Mouse (Mus musculus) layer of hippocampus, adult 9-10 months (tissue): Measurements from ENCODE around the gene Tmem245.

Source experiments
- DNase-seq: peaks from one replicate; pipeline ENCODE4 v3.0.0; 2022; ENCODE audit warnings: low spot score

The Tmem245 gene

DNA sequence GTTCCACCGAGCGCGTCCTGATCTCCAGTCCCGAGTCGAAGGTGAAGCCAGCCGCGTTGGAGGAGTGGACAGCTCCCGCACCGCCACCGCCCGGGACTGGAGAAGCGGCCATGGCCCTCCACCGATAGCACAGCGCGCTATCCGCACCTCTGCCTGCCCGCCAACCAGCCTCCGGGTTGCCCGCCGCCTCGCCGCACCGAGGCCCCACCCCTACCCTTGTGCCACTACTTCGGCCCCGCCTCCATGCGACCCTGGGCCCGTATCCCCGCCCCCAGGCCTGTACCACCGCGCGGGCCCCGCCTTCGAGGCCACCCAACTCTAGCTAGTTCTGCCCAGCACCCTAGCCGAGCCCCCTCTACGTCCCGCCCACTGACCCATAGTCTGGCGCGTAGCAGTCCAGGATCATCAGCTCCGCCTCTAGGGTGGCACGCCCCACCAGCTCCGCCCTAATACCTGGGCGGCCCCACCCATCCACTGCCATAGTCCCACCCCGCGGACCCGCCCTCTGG lies 82.2 kb downstream of the Tmem245 start, which contains the start of gene Ctnnal1:
Gene Ctnnal1, minus strand, starts transcription at position 186 of the 509 bp plus-strand sequence.
- peak; percentile 75 for DNase-seq

- DNase-seq = no peak
Measured at GRCm38 (mm10) chr4:56864417-56865001, 82.7 kb downstream of the Tmem245 start.

GRCm38 (mm10) chr4:56864016-56864415 lies 83.2 kb downstream of the Tmem245 start:
- DNase-seq = no peak

GRCm38 (mm10) chr4:56861551-56861950 lies 85.7 kb downstream of the Tmem245 start:
- DNase-seq = no peak

DNA sequence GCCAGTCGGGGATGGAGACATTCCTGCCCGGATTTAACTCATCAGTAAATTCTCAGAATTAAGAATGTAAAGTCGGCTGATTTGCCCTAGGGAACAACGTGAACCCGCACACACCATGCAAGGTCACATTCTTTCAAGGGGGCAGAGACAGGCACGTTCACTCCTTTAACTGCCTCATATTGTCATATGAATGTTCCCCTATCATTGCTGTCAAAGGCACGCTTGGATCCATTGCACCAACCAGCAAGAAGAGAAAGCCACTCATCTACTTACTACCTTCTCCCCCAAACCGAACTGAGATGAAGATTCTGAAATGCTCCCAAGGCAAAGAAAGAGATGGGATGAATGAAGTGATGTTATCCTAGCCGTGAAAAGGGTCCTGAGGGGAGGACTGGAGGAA lies 88.5 kb downstream of the Tmem245 start:
- DNase-seq = no peak

DNA sequence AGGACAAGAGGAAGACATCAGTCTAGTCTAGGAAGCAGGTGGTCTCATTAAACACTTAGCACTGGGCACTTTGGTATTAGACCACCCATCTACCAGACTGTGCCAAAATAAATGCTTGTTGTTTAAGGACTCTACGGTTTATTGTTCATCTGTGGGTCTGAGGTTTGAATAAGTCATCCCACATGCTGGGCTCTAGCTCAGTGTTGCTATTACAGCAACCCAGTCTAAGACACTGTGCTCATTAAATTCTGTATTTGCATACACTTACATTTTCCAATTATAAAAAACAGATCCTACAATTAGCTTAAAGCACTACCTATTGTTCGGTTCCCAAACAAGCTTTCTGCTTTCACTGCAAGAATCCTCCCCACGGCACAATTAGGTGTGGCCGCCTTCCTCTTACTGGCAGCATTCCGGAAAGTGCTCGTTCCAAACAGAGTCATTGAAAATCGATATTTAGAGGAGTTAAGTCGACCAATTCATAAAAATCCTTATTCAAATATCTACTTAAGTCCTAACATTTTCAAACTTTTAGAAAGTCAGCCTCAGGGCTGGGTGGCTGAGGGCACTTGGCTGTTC lies 90.8 kb downstream of the Tmem245 start:
- no peak for DNase-seq

- no peak for DNase-seq
Measured at GRCm38 (mm10) chr4:56855935-56856334, 91.3 kb downstream of the Tmem245 start.

GRCm38 (mm10) chr4:56850724-56851123 lies 96.5 kb downstream of the Tmem245 start:
- no peak for DNase-seq

DNA sequence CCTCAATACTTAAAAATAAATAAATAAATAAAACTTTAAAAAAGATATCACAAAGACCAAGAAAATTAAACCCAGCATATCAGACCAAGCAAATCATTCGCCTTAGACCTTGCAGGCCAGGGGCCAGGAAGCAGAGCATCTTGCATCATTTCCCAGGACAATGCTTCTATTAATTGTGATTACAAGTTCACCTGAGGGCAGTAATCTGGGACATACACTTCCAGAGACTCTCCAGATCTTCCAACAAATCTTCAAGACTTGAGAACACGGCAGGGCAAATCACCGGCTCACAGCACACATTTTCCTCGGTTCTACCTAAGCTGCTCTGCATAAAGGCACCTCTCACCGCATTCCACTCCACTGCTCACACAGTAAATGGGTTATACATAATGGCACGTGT lies 99.2 kb downstream of the Tmem245 start:
- DNase-seq = no peak

- DNase-seq = no peak
Measured at GRCm38 (mm10) chr4:56847400-56847799, 99.8 kb downstream of the Tmem245 start.

GRCm38 (mm10) chr4:56845896-56846533 lies 101.2 kb downstream of the Tmem245 start:
- no peak for DNase-seq

DNA sequence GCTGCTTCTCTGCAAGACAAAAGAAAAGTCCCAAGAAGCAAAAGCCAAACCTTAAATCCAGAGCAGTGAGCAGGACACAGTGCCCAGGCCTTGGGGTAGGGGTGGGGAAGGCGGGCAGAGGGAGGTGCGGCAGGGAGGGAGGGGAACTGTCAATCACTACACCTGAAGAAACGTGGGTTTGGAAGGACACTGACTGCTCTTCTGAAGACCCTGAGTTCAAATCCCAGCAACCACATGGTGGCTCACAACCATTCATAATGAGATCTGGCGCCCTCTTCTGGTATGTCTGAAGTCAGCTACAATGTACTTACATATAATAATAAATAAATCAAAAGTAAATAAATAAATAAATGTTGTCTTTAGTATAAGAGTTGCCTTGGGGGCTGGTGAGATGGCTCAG lies 102.3 kb downstream of the Tmem245 start:
- DNase-seq = no peak

DNA sequence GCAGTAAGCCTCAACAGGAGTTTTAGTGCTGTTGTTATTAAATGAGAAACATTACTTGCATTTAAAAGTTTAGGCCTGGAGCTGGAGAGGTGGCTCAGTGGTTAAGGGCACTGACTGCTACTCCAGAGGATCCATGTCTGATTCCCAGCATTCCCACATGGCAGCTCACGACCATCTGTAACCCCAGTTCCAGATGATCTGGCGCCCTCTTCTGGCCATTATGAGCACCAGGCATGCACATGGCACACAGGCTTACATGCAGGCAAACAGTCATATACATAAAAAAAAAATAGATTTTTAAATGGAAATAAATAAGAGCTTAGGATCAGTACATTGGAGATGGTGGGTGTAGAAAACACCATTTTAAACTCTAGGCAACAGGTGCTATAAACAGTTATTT lies 103.3 kb downstream of the Tmem245 start:
- DNase-seq = no peak

DNA sequence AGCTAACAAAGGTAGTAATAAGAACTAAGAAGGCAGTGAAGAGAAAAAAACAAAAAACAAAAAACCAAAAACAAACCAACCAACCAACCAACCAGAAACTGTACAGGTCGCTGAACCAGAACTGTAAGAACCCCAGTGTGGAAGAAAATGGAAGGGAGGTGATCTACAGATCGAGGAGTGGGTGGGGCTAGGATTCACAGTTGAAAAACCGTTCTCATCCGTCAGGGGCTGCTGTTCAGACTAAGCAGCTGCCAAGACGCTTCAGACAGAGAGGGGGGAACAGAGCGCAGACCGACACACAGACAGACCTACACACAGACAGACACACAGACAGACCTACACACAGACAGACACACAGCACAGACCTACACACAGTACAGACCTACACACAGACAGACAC lies 104.7 kb downstream of the Tmem245 start:
- DNase-seq = no peak

GRCm38 (mm10) chr4:56840297-56840696 lies 106.9 kb downstream of the Tmem245 start:
- DNase-seq = no peak

GRCm38 (mm10) chr4:56837661-56838060 lies 109.6 kb downstream of the Tmem245 start:
- no peak for DNase-seq

DNA sequence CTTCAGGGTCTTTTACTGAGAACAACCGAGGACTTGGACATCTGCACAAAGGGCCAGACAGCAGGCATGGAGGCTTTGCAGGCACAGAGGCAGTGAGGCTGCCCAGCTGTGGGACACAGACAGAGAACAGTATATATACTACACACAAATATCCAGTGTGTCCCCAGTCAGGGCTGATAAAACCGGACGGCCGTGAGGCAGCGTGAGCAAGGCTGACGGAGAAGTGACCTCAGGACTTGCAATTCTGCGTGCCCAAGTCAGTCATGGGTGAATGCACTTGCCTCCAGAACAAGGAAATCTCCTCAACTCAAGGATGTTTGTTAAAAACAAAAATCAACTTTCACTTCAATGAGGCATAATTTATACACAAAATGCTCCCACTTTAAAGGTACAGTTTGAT lies 115.2 kb downstream of the Tmem245 start:
- no peak for DNase-seq

- DNase-seq = no peak
Measured at GRCm38 (mm10) chr4:56831013-56831609, 116.1 kb downstream of the Tmem245 start.

GRCm38 (mm10) chr4:56829511-56829921 lies 117.7 kb downstream of the Tmem245 start:
- DNase-seq = no peak

- DNase-seq = no peak
Measured at GRCm38 (mm10) chr4:56828932-56829331, 118.3 kb downstream of the Tmem245 start.

GRCm38 (mm10) chr4:56824231-56824630 lies 123.0 kb downstream of the Tmem245 start:
- no peak for DNase-seq

DNA sequence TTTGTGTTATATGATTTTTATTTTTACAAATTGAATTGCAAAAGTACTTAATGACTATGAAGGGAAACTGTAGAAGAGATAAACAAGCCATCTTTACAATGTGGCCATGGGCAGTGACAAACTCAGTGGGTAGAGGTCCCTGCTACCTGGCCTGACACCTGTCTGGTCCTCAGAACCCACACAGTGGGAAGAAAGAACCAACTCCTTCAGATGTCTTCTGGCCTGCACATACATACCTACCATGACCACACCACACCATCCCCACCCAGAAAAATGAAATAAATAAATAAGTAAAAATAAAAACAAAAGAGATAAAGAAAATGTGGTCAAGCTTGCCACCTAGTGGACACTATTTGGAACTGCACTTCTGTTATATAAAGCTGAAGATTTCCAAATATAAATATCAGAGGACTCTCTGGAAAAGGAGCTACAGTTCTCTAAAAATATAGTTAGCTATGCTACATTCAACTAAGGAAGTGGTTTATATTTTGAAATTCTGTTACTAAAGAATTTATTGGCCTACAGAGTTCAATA lies 127.2 kb downstream of the Tmem245 start:
- DNase-seq = no peak
